17 mouse cellular contexts compared by ENCODE assay signal in genomic region chr8:127923321-127923720, GRCm38 (mm10).
DNase-seq lines count a peak whose midpoint lies in the region; TF ChIP-seq lines count a peak whose summit lies in the region.
"Had no signal": no experiment of that assay in that cellular context is flagged by ENCODE, and none has a peak within 500 bp of the region (broad histone marks: within the 10 kb centered on the region; RNA-seq: fewer than 3 reads in every experiment).

No protein-coding gene starts in this region.

- DNase-seq in adrenal gland, postnatal 14 days = peak; percentile 8
- DNase-seq in adrenal gland, postnatal 4 days (ENCODE audit: low spot score in 2 of 2) = no peak
- DNase-seq in cerebellum, postnatal 14 days = peak; percentile 69 to 81
- DNase-seq in cerebellum, postnatal 4 days (ENCODE audit: low spot score in 2 of 2) = no peak
- DNase-seq in gastrocnemius, postnatal 10 days = peak; percentile 7
- DNase-seq in gastrocnemius, postnatal 4 days (ENCODE audit: low spot score in 2 of 2) = no peak
- DNase-seq in left cerebral cortex, adult 2 months (ENCODE audit: extremely low spot score in 1 of 2, low spot score in 2 of 2) = no peak
- DNase-seq: adrenal gland, adult 8-10 months; B cell, adult 2 months; cerebellum, adult 9-11 months; gastrocnemius, postnatal 14 days; heart, adult 2 months; kidney, adult 2 months had no signal

- H3K4me3 ChIP-seq in left cerebral cortex, adult 2 months = no peak overlapping the region
- H3K4me3 ChIP-seq: forebrain, embryonic 10.5 days; forebrain, embryonic 13.5 days; heart, adult 2 months; hindbrain, embryonic 12.5 days; hindbrain, embryonic 15.5 days had no signal

- intact Hi-C loops in left cerebral cortex, adult 2 months (cut with DNase I) = no loop called here

- no peak for TF ChIP-seq CTCF in left cerebral cortex, adult 2 months (IDR thresholded peaks at IDR 0.05)

- H3K27ac ChIP-seq in left cerebral cortex, adult 2 months = no peak overlapping the region
- H3K27ac ChIP-seq: forebrain, embryonic 10.5 days; forebrain, embryonic 13.5 days; heart, adult 2 months; hindbrain, embryonic 12.5 days; hindbrain, embryonic 15.5 days had no signal

Comparison
In these comparisons a context has a peak if more than half of its experiments do, and no peak if none do; other contexts are left out.
1. DNase-seq: peak in adrenal gland, postnatal 14 days (single experiment), cerebellum, postnatal 14 days (2 of 2) and gastrocnemius, postnatal 10 days (single experiment); none in adrenal gland, postnatal 4 days (0 of 2), cerebellum, postnatal 4 days (0 of 2), gastrocnemius, postnatal 4 days (0 of 2) and left cerebral cortex, adult 2 months (0 of 2).